Mouse (Mus musculus): ENCODE data around the gene Ep300. TPM values are rescaled to one million over a fixed set of nuclear protein-coding genes. Genes with fewer than 3 reads are reported as not detected.
"Not testable (repeated sequence)": the region's sequence is repeated elsewhere in the genome, so short reads cannot be mapped to it uniquely, and the experiment has no call there.

Gene Ep300
- total RNA-seq, 1 experiment from 2014 or later = 164 TPM

DNA sequence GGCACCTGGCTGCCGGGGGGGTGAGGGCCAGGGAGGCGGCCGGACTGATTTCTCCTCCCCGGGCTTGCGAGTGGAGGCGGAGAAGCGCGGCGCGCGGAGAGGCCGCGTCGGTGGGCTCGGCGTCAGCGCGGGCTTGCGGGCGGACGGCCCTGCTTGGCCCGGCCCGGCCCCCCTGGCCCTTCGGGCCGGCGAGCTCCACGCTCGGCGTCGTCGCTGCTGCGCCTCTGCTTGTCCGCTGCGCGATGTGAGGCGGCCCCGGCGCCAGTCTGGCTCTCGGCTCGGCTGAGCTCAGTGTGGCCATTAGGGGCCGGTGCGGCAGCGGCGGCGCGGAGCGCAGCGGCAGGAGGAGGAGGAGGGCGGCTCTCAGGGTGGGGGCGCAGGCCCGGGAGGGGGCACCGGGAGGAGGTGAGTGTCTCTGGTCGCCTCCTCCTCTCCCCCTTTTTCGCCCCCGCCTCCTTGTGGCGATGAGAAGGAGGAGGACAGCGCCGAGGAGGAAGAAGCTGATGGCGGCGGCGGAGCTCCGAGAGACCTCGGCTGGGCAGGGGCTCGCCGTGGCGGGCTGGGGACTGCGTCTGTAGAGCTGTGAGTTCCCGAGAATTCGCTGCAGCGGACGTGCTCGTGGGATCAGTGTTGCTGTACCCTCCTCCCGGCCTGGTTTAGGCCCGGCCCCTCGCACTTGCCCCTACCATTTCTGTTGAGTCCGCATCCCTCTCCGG, 753 bp downstream of the Ep300 start:
- ATAC-seq (ENCODE audit: extremely low read depth, insufficient number of reproducible peaks, low FRiP score, poor library complexity, severe bottlenecking) = peak; percentile 65

DNA sequence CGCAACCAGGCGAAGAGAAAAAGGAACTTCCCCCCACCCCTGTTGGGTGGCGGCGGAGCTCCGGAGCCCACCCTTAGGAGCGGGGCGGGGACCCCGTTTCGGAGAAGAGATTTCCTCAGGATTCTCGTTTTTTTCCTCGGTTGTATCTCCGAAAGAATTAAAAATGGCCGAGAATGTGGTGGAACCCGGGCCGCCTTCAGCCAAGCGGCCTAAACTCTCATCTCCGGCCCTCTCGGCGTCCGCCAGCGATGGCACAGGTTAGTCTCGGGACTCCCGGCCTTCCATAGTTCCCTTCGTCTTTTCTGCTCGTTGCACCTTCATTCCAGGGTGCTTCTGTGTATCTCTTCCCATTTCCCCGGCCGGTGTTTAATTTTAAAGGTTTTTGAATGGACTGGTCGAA, 1.3 kb downstream of the Ep300 start:
- ATAC-seq (ENCODE audit: extremely low read depth, insufficient number of reproducible peaks, low FRiP score, poor library complexity, severe bottlenecking) = no peak

- no peak for ATAC-seq (ENCODE audit: extremely low read depth, insufficient number of reproducible peaks, low FRiP score, poor library complexity, severe bottlenecking)
These were observed 2.5 kb downstream of the Ep300 start for GRCm38 (mm10) chr15:81587686-81588085.

- no peak for ATAC-seq (ENCODE audit: extremely low read depth, insufficient number of reproducible peaks, low FRiP score, poor library complexity, severe bottlenecking)
These were observed 9.1 kb downstream of the Ep300 start for GRCm38 (mm10) chr15:81594146-81594696.

- not testable (repeated sequence) for ATAC-seq (ENCODE audit: extremely low read depth, insufficient number of reproducible peaks, low FRiP score, poor library complexity, severe bottlenecking)
These were observed 13.6 kb downstream of the Ep300 start for GRCm38 (mm10) chr15:81598742-81599141.

GRCm38 (mm10) chr15:81605241-81605640, 20.1 kb downstream of the Ep300 start:
- no peak for ATAC-seq (ENCODE audit: extremely low read depth, insufficient number of reproducible peaks, low FRiP score, poor library complexity, severe bottlenecking)

DNA sequence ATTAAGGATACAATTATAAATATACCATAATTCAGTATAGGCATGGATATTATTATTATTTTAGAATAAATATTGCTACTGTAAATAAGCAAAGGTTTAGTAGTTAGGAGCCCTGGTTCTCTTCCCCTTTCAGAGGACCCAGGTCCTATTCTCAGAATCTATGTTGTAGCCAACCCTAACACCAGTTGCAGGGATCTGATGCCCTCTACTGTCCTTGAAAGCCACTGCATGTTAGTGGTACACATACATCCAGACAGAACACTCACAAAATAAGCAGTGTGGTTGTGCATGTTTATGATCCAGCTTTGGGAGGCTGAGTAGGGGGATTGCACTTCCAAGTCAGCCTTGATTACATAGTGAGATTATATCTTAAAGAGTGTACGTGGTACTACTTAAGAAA, 21.5 kb downstream of the Ep300 start:
- ATAC-seq (ENCODE audit: extremely low read depth, insufficient number of reproducible peaks, low FRiP score, poor library complexity, severe bottlenecking) = peak; percentile 88

DNA sequence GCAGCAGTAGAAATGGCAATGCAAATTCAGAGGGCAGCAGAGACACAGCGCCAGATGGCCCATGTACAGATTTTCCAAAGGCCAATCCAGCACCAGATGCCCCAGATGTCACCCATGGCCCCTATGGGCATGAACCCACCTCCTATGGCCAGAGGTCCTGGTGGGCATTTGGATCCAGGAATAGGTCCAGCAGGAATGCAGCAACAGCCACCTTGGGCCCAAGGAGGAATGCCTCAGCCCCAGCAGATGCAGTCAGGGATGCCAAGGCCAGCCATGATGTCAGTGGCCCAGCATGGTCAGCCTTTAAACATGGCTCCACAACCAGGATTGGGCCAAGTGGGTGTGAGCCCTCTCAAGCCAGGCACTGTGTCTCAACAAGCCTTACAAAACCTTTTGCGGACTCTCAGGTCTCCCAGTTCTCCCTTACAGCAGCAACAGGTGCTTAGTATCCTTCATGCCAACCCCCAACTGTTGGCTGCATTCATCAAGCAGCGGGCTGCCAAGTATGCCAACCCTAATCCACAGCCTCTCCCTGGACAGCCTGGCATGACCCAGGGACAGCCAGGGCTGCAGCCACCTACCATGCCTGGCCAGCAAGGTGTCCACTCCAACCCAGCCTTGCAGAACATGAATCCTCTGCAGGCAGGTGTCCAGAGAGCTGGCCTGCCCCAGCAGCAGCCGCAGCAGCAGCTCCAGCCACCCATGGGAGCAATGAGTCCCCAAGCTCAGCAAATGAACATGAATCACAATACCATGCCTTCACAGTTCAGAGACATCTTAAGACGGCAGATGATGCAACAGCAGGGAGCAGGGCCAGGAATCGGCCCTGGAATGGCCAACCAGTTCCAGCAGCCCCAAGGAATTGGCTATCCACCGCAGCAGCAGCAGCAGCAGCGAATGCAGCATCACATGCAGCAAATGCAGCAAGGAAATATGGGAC, 64.6 kb downstream of the Ep300 start:
- no peak for ATAC-seq (ENCODE audit: extremely low read depth, insufficient number of reproducible peaks, low FRiP score, poor library complexity, severe bottlenecking)

DNA sequence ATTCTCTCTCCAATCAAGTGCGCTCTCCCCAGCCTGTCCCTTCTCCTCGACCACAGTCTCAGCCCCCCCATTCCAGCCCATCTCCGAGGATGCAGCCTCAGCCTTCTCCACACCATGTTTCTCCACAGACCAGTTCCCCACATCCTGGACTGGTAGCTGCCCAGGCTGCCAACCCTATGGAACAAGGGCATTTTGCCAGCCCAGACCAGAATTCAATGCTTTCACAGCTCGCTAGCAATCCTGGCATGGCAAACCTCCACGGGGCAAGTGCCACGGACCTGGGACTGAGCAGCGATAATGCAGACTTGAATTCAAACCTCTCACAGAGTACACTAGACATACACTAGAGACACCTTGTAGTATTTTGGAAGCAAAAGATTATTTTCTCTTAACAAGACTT, 65.5 kb downstream of the Ep300 start:
- ATAC-seq (ENCODE audit: extremely low read depth, insufficient number of reproducible peaks, low FRiP score, poor library complexity, severe bottlenecking) = no peak

DNA sequence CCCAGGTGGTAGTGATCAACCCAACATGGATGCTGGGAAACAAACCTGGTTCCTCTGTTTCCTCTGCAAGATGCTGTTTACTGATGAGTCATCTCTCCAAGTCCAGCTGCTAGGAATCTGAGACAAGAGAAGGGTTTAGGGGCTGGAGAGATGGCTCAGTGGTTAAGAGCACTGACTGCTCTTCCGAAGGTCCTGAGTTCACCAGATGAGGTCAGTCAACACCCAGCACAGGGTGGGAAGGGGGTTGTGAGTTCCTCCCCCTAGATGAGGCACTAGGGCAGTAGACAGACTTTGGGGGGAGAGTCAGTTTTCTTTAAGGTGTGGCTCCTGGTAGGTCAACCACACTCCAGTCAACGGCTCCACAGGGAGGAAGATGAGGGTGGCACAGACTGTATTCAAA, 76.5 kb downstream of the Ep300 start:
- ATAC-seq (ENCODE audit: extremely low read depth, insufficient number of reproducible peaks, low FRiP score, poor library complexity, severe bottlenecking) = no peak

DNA sequence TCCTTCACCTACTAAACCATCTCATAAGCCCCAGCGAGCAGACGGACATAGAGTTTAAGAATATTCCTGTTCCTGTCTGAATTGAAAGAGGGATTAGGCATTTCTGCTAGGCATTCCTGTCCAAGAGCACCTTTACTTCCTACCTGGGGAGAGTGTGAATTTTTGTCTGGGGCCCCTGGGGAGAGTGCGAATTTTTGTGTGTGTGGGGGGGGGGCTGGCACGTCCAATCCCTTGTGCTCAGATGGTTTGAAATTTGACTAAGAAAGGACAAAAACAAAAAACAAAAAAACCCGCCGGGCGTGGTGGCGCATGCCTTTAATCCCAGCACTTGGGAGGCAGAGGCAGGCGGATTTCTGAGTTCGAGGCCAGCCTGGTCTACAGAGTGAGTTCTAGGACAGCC, 78.1 kb downstream of the Ep300 start:
- no peak for ATAC-seq (ENCODE audit: extremely low read depth, insufficient number of reproducible peaks, low FRiP score, poor library complexity, severe bottlenecking)

- peak; percentile 99 for ATAC-seq (ENCODE audit: extremely low read depth, insufficient number of reproducible peaks, low FRiP score, poor library complexity, severe bottlenecking)
These were observed 78.8 kb downstream of the Ep300 start, which contains the start of gene L3mbtl2 for GRCm38 (mm10) chr15:81663697-81664561. Gene L3mbtl2 (plus strand): TSS chr15:81663889.

DNA sequence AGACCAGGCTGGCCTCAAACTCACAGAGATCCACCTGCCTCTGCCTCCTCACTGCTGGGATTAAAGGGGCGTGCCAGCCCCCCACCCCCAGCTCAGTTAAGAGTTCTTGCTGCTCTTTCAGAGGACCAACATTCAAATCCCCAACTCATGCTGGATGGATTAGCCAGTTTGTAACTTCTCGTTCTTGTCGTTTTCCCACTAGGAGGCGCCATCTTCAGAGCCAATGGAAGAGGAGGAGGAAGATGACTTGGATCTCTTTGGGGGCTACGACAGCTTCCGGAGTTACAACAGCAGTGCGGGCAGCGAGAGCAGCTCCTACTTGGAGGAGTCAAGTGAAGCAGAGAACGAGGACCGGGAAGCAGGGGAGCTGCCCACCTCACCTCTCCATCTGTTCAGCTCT, 81.8 kb downstream of the Ep300 start:
- ATAC-seq (ENCODE audit: extremely low read depth, insufficient number of reproducible peaks, low FRiP score, poor library complexity, severe bottlenecking) = no peak

GRCm38 (mm10) chr15:81670231-81670640, 85.1 kb downstream of the Ep300 start:
- ATAC-seq (ENCODE audit: extremely low read depth, insufficient number of reproducible peaks, low FRiP score, poor library complexity, severe bottlenecking) = no peak

DNA sequence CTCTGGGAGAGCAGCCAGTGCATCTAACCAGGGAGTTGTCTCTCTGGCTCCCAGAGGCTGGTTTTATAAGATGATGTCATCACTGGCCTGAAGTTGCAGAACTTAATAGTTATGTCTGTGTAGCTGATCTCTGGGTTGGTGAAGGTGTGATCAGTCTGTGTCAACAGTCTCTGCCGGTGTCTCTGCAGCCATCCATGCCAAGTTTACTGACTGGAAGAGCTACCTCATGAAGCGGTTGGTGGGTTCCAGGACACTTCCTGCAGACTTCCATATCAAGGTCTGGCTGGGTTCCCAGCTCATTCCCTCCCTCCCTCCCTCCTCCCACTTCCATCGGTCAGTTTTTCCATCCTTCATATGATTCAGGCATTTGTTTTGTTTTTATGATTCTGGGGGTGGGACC, 91.5 kb downstream of the Ep300 start:
- no peak for ATAC-seq (ENCODE audit: extremely low read depth, insufficient number of reproducible peaks, low FRiP score, poor library complexity, severe bottlenecking)

DNA sequence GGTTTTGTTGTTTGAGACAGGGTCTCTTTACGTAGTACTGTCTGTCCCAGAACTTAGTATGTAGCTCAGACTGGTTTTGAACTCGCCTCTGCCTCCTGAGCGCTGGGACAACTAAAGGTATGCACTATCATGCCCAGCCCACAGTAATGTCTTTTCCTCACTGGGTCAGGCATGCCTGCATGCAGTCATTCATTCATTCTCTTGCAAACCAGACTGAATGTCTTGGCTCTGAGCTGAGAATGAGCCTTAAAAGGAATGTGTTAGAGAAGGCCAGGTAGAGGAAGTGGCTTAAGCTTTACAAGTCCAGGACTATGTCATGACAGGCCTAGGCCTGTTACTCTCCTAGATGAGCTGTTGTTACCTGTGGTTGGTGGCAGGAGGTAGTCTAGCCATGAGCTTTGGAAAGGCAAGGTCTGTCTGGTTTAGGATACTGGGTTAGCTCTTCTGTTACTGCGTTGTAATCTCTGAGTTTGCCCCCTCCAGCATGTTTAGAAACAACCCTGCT, 95.2 kb downstream of the Ep300 start:
- ATAC-seq (ENCODE audit: extremely low read depth, insufficient number of reproducible peaks, low FRiP score, poor library complexity, severe bottlenecking) = no peak

DNA sequence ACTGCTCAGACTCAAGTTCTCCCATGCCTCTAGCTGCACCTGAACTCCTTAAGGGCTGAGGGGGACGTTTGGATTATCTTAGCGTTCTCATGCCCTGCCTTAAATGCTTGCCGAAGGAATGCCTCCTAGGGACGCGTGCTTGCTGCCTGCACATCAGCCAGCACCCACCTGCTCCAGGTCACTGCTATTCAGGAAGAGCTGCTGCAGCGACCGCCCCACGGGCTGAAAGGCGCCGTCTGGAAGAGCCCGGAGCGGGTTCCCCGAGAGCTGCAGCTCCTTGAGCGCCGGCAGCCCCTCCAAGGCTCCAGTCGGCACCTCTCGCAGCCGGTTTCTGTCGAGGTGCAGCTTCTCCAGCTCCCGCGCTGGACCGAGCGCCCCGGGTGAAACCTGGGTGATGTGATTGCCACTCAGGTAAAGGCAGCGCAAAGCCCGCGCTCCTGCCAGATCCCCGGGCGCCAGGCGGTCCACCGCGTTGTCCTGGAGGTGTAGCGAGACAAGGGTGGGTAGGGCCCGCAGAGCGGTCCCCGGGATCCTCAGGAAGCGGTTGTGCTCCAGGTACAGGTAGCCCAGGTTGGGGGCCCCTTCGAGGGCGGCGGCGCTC, 108.3 kb downstream of the Ep300 start:
- ATAC-seq (ENCODE audit: extremely low read depth, insufficient number of reproducible peaks, low FRiP score, poor library complexity, severe bottlenecking) = 0 out of 2 replicates have a peak, but pooled peaks have one; percentile 1
